Mouse (Mus musculus) c-Kit-positive CD71-positive TER-119-negative erythroid progenitor cells, embryonic 14.5 days (primary cell): Measurements from ENCODE around the gene Kbtbd13.

ENCODE experiments used
- DNase-seq: peaks from one replicate; pipeline ENCODE4 v3.0.0-alpha.2; 2013; ENCODE audit warnings: low read depth

Kbtbd13 gene

GRCm38 (mm10) chr9:65393606-65394005 lies 2.2 kb upstream of the Kbtbd13 start:
- DNase-seq: no peak

DNA sequence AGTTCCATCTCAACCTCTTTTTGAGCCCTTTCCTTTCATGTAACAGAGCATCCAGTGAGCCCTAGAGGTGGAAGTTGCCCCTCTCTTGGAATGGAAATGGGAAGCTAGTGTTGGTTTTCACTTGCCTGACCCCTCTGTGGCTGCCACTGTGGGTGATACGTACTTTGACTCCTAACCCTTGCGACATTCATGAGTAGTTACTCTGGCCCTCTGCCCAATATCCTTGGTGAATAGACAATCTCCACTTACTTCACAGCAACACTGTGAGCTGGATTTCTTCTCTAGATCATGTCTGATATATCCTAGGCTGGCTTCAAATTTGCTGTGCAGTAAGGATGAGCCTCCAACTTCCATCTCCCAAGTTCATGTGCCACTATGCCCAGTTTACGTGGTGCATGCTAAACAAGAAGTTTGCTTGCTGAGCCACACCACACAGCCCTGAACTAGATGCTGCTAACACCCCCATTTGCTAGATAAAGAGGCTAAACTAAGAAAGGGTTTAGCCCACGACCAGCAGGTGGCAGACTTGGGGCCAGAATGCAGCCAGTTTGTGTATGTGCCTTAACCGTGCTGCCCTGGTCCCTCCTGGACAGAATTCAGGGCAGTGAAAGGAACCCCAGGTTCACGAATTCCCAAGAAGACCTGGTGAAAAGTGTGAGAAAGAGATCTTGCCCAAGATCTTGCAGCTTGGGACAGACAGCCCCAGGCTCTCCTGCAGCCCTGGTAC lies 1.3 kb upstream of the Kbtbd13 start:
- DNase-seq: peak; percentile 51

DNA sequence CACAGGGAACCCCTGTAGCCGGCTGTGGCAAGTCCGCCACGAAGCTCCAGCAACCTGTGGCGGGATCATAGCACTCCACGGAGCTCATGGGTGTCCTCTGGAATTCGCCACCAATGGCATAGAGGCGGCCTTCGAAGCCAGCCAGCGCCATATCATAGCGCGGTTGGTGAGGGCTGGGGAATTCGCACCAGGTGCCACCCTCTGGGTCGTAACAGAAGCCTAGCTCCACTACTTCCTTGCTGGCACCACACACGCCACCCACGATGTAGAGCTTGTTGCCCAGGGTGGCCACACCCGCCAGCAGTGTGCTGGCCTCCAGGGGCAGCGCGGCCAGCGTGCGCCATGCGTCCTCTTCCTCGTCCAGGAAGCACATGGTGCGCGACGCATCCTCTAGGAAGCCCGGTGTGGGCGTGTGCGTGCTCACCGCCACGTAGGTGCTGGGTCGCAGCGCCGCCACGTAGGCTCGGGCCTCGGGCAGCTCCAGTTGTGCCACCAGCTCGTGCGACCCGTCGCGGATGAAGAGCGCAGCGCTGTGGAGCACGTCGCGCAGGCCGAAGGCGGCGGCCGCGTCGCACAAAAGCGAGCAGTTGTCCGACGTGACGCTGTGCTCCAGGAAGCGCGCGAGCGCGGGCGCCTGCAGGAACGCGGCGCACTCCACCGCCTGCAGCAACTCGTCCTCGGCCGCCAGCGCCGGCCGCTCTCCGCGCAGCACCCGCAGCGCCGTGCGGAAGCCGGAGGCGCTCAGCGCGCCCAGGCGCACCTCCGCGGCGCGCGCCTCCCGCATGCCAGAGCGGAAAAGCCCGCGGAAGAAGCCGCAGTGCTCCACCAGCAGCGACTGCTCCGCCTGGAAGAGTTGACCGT lies 470 bp downstream of the Kbtbd13 start:
- no peak for DNase-seq

- DNase-seq: no peak
Measured at GRCm38 (mm10) chr9:65386373-65387140, 4.9 kb downstream of the Kbtbd13 start.

GRCm38 (mm10) chr9:65384276-65384675 lies 7.2 kb downstream of the Kbtbd13 start:
- no peak for DNase-seq

GRCm38 (mm10) chr9:65382751-65383097 lies 8.7 kb downstream of the Kbtbd13 start:
- no peak for DNase-seq

GRCm38 (mm10) chr9:65382031-65382750 lies 9.3 kb downstream of the Kbtbd13 start:
- DNase-seq: no peak

- no peak for DNase-seq
Measured at GRCm38 (mm10) chr9:65381017-65381590, 10.3 kb downstream of the Kbtbd13 start.

GRCm38 (mm10) chr9:65375163-65375934 lies 16.1 kb downstream of the Kbtbd13 start:
- DNase-seq: no peak

DNA sequence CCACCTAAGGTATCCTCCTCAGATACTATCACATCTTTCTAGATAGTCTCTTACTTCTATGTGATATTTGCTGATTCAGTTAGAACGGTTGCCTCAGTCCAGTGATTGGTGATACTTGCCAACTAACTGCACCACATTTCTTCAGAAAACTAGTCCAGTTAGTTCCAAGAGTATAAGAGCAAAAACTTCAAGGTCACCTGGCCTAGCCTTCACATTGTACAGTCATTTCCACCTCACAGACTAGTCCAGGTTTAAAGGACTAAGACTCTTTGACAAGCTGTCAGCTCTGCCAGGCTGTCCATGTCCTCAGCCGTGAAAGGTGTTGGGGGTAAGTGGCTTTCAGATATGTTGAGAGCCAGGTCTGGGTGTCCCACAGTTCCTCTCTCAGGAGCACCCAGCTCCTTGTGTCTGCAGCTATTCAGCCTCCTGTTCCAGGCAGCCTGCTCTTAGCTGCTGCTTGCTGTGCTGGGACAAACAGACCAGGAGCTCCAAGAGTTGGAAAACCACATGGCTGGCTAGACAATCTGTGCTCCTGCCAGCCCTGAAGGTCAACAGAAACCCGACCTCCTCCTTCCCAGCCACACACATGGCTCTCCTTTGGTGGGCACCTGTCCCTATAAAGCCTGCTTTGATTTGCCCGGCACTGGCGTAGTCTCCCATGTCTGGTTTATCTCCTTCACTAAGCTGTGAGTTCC lies 16.8 kb downstream of the Kbtbd13 start:
- DNase-seq: no peak

GRCm38 (mm10) chr9:65372449-65372848 lies 19.0 kb downstream of the Kbtbd13 start:
- no peak for DNase-seq

DNA sequence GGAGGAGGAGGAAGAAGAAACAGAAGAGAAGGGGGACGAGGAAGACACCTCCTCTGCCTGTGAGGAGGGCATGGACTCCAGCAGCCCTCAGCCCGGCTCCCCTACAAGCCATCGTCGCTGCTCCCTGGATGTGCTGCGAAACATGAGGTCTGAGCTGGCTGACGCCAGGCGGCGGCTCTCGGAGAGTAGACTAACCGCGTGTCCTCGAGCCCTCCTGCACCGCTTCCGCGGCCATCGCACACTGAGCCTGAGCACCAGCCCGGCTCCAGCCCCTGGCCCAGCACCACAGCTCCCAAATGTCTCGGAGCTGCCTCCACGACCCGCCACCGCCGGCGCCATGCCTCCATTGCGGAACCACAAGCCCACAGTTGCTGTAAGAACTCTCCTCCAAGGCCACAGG lies 19.7 kb downstream of the Kbtbd13 start:
- no peak for DNase-seq

DNA sequence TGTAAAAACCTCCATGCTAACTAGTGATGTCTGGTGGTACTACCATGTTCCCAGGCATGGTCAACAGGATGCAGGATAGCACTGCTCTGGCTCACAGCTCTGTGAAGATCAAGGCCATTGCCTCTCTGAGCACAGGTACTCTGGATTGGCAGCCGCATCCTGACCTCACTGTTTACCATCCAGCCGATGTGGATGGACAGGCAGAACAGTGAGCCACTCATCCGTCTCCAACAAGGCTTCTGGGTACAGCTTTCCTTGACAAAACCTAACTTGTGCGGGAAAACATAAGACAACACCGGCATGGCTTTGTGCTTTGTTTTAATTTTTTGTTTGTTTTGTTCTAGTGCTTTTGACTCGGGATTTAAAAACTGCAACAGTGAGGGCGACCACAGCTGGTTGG lies 25.7 kb downstream of the Kbtbd13 start:
- DNase-seq: no peak

DNA sequence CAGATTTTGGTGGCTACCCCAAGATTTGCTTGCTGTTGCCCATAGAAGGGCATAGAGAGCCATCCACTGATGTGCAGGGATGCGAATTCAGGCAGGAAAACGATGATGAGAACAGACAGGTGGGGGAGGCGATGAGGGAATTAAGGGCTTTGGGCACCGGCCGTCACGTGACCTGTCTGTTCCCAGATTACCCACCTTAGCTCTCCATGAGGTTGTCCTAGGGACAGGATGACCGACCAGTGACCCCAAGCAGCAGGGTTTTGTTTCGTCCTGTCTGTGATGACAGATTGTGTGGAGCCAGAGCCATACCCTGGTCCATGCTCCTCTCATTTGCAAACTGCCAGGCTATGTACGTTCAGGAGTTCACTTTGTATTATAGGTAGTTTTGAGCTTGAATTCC lies 27.8 kb downstream of the Kbtbd13 start:
- DNase-seq: no peak

GRCm38 (mm10) chr9:65360641-65361448 lies 30.6 kb downstream of the Kbtbd13 start, which contains the start of gene Ubap1l:
Ubap1l (plus strand) TSS chr9:65361041.
- no peak for DNase-seq

GRCm38 (mm10) chr9:65358956-65359480 lies 32.4 kb downstream of the Kbtbd13 start:
- peak; percentile 43 for DNase-seq

GRCm38 (mm10) chr9:65356971-65357370 lies 34.5 kb downstream of the Kbtbd13 start:
- no peak for DNase-seq

DNA sequence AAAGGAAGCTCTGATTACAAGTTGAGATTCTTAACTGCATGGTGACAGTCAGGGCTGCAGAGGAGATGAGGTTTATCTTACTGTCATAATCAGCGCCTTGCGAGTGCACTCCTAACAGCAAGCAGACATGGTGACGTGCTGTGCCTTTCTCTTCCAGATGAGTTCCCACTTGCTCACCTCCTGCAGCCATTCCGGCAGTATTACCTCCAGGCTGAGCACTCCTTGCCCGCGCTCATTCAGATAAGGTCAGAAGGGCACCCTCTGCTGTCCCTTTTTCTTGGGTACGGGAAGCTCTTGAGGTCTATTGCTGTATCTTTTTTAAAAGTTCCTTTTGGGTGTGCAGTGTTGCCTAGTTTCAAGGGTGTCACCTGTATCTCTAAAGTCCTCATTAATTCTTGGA lies 34.9 kb downstream of the Kbtbd13 start:
- DNase-seq: no peak

DNA sequence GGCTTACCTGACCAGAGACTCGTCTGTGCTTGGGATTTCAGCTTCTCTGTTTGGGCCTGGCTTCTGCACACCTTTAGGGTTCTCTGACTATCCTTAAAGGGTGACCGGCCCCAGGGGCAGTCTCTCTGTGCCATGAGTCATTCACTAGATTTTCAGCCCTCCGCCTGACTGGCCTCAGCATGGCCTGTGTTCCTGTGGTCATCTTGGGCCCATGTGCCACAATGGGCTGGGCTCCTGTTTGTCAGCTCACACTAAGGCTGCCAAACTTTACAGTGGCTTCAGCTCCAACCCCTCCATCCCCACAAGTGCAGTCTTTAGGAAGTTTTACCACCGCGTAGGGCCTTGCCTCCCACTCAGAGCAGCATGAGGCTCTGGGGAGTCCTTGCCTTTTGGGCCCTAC lies 38.2 kb downstream of the Kbtbd13 start:
- no peak for DNase-seq
